Mouse (Mus musculus): ENCODE results near the gene Apom.

GRCm38 (mm10) chr17:35163326-35164081, 31.7 kb upstream of the Apom start:
- TF ChIP-seq CTCF (IDR thresholded peaks at IDR 0.05; ENCODE audit: extremely low read depth, insufficient read depth, insufficient read length, insufficient replicate concordance) (no peak), POLR2A (IDR thresholded peaks at IDR 0.05; ENCODE audit: low read depth, low read length) (no peak)

Measured in spleen, adult 2 months (tissue).